ENCODE assay signal across 8 mouse cellular contexts in genomic region chr3:89308089-89308488, GRCm38 (mm10). TPM values are rescaled to one million over a fixed set of nuclear protein-coding genes. Genes with fewer than 3 reads are reported as not detected.
DNase-seq lines count a peak whose midpoint lies in the region; ATAC-seq and TF ChIP-seq lines count a peak whose summit lies in the region.

No protein-coding gene starts in this region.

- no peak overlapping the region for H3K4me3 ChIP-seq in CH12.LX (replicated peaks in 1 of 3; ENCODE audit: low read depth in 2 of 3, low read length in 2 of 3, poor library complexity in 1 of 3)
- H3K4me3 ChIP-seq in lung, embryonic 14.5 days (ENCODE audit: low read depth, low read length) = no peak overlapping the region

- peaks cover 2 to 9% of the 10 kb centered on the region in 2 experiments; a peak in 3 of 4 replicates for H3K4me1 ChIP-seq in CH12.LX (ENCODE audit: control insufficient read depth in 1 of 2, insufficient read depth in 2 of 2)
- H3K4me1 ChIP-seq in lung, embryonic 14.5 days (ENCODE audit: insufficient read depth) = no peaks in the 10 kb centered on the region

- 4% methylated on average over 9 of the region's 9 CpGs for WGBS in lung, embryonic 14.5 days

- TF ChIP-seq POLR2A in CH12.LX (IDR thresholded peaks at IDR 0.05; ENCODE audit: low read depth, low read length) = no peak

- peaks cover 2% of the 10 kb centered on the region for H3K27me3 ChIP-seq in CH12.LX (replicated peaks)
- no peaks in the 10 kb centered on the region for H3K27me3 ChIP-seq in lung, embryonic 14.5 days (ENCODE audit: insufficient read depth, low read length)

- H3K9me3 ChIP-seq in CH12.LX (replicated peaks; ENCODE audit: low read length) = peaks cover 5% of the 10 kb centered on the region
- no peaks in the 10 kb centered on the region for H3K9me3 ChIP-seq in lung, embryonic 14.5 days (ENCODE audit: low read depth, low read length)

- H3K9ac ChIP-seq in CH12.LX (ENCODE audit: insufficient read depth, low read depth) = no peak overlapping the region
- no peak overlapping the region for H3K9ac ChIP-seq in lung, embryonic 14.5 days

- peak; percentile 59 to 90 for TF ChIP-seq CTCF in CH12.LX (conservative IDR thresholded peaks at IDR 0.05 in 1 of 2, IDR thresholded peaks at IDR 0.05 in 1 of 2; ENCODE audit: low read depth in 2 of 2, low read length in 2 of 2)
- TF ChIP-seq CTCF in lung, embryonic 14.5 days (IDR thresholded peaks at IDR 0.05; ENCODE audit: low read depth) = peak; percentile 93

- H3K27ac ChIP-seq in CH12.LX (ENCODE audit: insufficient read depth, low read depth) = no peak overlapping the region
- no peak overlapping the region for H3K27ac ChIP-seq in lung, embryonic 14.5 days (ENCODE audit: low read depth)

- dilution Hi-C loops in CH12.LX (cut with MboI; ENCODE audit: extremely low pct_ligation_motif_present, extremely low pct_unique_long_range_greater_than_20kb, low sequenced_read_pairs) = no loop called here

- no peak for TF ChIP-seq EP300 in CH12.LX (IDR thresholded peaks at IDR 0.05; ENCODE audit: low read length)

- peak; percentile 79 for DNase-seq in CH12.LX (ENCODE audit: extremely low read depth)
- DNase-seq in adipocyte (ENCODE audit: low spot score) = peak; percentile 86
- peak; percentile 94 for DNase-seq in embryo, embryonic 10.5 days (ENCODE audit: low spot score)
- DNase-seq in heart, adult 9 months (ENCODE audit: low spot score in 2 of 2) = peak; percentile 49 to 68
- peak; percentile 71 to 86 for DNase-seq in kidney, adult 8-10 months
- DNase-seq in lung, embryonic 14.5 days = peak; percentile 91
- DNase-seq in ovary, adult 18-20 months (ENCODE audit: low spot score) = peak; percentile 51
- DNase-seq in yolk sac, embryonic 10.5 days (ENCODE audit: low spot score) = no peak

- H3K36me3 ChIP-seq in CH12.LX (replicated peaks in 1 of 2; ENCODE audit: control insufficient read depth in 1 of 2, insufficient read depth in 1 of 2, low read length in 1 of 2) = no peaks in the 10 kb centered on the region
- H3K36me3 ChIP-seq in lung, embryonic 14.5 days (ENCODE audit: insufficient read depth) = no peaks in the 10 kb centered on the region

- no peaks in the 10 kb centered on the region for H3K79me2 ChIP-seq in CH12.LX (replicated peaks; ENCODE audit: control insufficient read depth, extremely low read depth, insufficient read depth, poor library complexity, severe bottlenecking)

- peak; percentile 56 for TF ChIP-seq RAD21 in CH12.LX (IDR thresholded peaks at IDR 0.05; ENCODE audit: low read depth, low read length)

- in situ Hi-C loops in CH12.LX (cut with MboI; ENCODE audit: low pct_ligation_motif_present, low pct_unique_long_range_greater_than_20kb, low sequenced_read_pairs) = no loop called here

- ATAC-seq in lung, embryonic 14.5 days (ENCODE audit: insufficient read depth) = peak; percentile 79

- no peak overlapping the region for H3K4me2 ChIP-seq in CH12.LX (ENCODE audit: insufficient read depth, low read depth, poor library complexity, severe bottlenecking)
- no peak overlapping the region for H3K4me2 ChIP-seq in lung, embryonic 14.5 days

TF ChIP-seq in CH12.LX, 34 proteins besides CTCF, POLR2A, EP300 and RAD21:
- TF ChIP-seq PAX5 (IDR thresholded peaks at IDR 0.05; ENCODE audit: low read length) = no peak
- TF ChIP-seq MXI1 (IDR thresholded peaks at IDR 0.05; ENCODE audit: low read depth, low read length) = no peak
- TF ChIP-seq ZNF384 (IDR thresholded peaks at IDR 0.05; ENCODE audit: low read depth, low read length) = peak; percentile 85
- no peak for TF ChIP-seq KAT2A (IDR thresholded peaks at IDR 0.05; ENCODE audit: insufficient replicate concordance, low read length)
- no peak for TF ChIP-seq USF2 (conservative IDR thresholded peaks at IDR 0.05; ENCODE audit: low read depth, low read length)
- TF ChIP-seq IRF4 (IDR thresholded peaks at IDR 0.05; ENCODE audit: low read depth, low read length) = 0 out of 2 replicates have a peak, but pooled peaks have one; percentile 22
- TF ChIP-seq NELFE (IDR thresholded peaks at IDR 0.05; ENCODE audit: low read depth, low read length) = no peak
- TF ChIP-seq NRF1 (IDR thresholded peaks at IDR 0.05; ENCODE audit: low read depth, low read length) = no peak
- TF ChIP-seq JUN (IDR thresholded peaks at IDR 0.05; ENCODE audit: insufficient read depth, low read depth, low read length) = no peak
- no peak for TF ChIP-seq RCOR1 (conservative IDR thresholded peaks at IDR 0.05; ENCODE audit: low read depth, low read length)
- TF ChIP-seq ZC3H11A (IDR thresholded peaks at IDR 0.05; ENCODE audit: low read depth, low read length) = peak; percentile 28; the same call in 1 of the 2 replicates
- TF ChIP-seq CHD1 (IDR thresholded peaks at IDR 0.05; ENCODE audit: low read depth, low read length) = no peak
- TF ChIP-seq GABPA (IDR thresholded peaks at IDR 0.05; ENCODE audit: insufficient replicate concordance, low read depth, low read length) = no peak
- no peak for TF ChIP-seq TCF12 (IDR thresholded peaks at IDR 0.05; ENCODE audit: low read depth, low read length)
- peak; percentile 88 for TF ChIP-seq SMC3 (IDR thresholded peaks at IDR 0.05; ENCODE audit: low read depth, low read length)
- TF ChIP-seq E2F4 (IDR thresholded peaks at IDR 0.05; ENCODE audit: insufficient replicate concordance, low read depth, low read length) = no peak
- no peak for TF ChIP-seq MAFK (IDR thresholded peaks at IDR 0.05; ENCODE audit: insufficient replicate concordance, low read length)
- no peak for TF ChIP-seq USF1 (IDR thresholded peaks at IDR 0.05; ENCODE audit: low read depth, low read length)
- no peak for TF ChIP-seq UBTF (IDR thresholded peaks at IDR 0.05; ENCODE audit: low read depth, low read length)
- TF ChIP-seq ELF1 (IDR thresholded peaks at IDR 0.05; ENCODE audit: low read depth, low read length) = no peak
- TF ChIP-seq HCFC1 (IDR thresholded peaks at IDR 0.05; ENCODE audit: low read depth, low read length) = peak; percentile 12; the same call in 1 of the 2 replicates
- no peak for TF ChIP-seq POLR2AphosphoS2 (IDR thresholded peaks at IDR 0.05; ENCODE audit: low read depth, low read length)
- TF ChIP-seq TBP (conservative IDR thresholded peaks at IDR 0.05; ENCODE audit: low read depth, low read length) = no peak
- no peak; the same call in 1 of the 2 replicates for TF ChIP-seq MAX (IDR thresholded peaks at IDR 0.05; ENCODE audit: low read length)
- TF ChIP-seq BHLHE40 (IDR thresholded peaks at IDR 0.05; ENCODE audit: low read depth, low read length) = no peak
- TF ChIP-seq JUND (conservative IDR thresholded peaks at IDR 0.05; ENCODE audit: low read depth, low read length) = no peak
- no peak for TF ChIP-seq ZMIZ1 (IDR thresholded peaks at IDR 0.05; ENCODE audit: low read depth, low read length)
- no peak for TF ChIP-seq MAZ (IDR thresholded peaks at IDR 0.05; ENCODE audit: low read depth, low read length)
- no peak for TF ChIP-seq ETS1 (conservative IDR thresholded peaks at IDR 0.05; ENCODE audit: low read depth, low read length)
- no peak for TF ChIP-seq CHD2 (IDR thresholded peaks at IDR 0.05; ENCODE audit: low read length)
- TF ChIP-seq MEF2A (IDR thresholded peaks at IDR 0.05; ENCODE audit: borderline replicate concordance, low read depth, low read length) = no peak
- TF ChIP-seq ZKSCAN1 (IDR thresholded peaks at IDR 0.05; ENCODE audit: borderline replicate concordance, low read depth, low read length) = no peak
- TF ChIP-seq MYC (IDR thresholded peaks at IDR 0.05; ENCODE audit: low read depth, low read length) = no peak
- TF ChIP-seq SIN3A (IDR thresholded peaks at IDR 0.05; ENCODE audit: low read length) = 0 out of 2 replicates have a peak, but pooled peaks have one; percentile 34

RNA-seq across cellular contexts. Expression of gene Efna3, which starts 14.7 kb away (rescaled TPM):
- total RNA-seq in CH12.LX (2012; rRNA removed) (0.13 TPM in 1 of 2 replicates, not detected in the other), CH12.LX (2014; rRNA removed) (0.09 TPM in 1 of 2 replicates, not detected in the other)
- 0.19 TPM in 1 of 2 replicates, not detected in the other for polyA plus RNA-seq in CH12.LX (2012; ENCODE audit: insufficient read length, low read depth)
- polyA plus RNA-seq in lung, embryonic 14.5 days (2014; fragmentation: Nextera tagmentation; extraction: Ambion mirVana) = 4.7 and 5.8 TPM in 2 replicates

RNA-seq across cellular contexts. Expression of gene Efna1, which starts 27.1 kb away (rescaled TPM):
- total RNA-seq in CH12.LX (2012; rRNA removed) = 0.59 and 0.93 TPM in 2 replicates
- 0.62 and 0.70 TPM in 2 replicates for total RNA-seq in CH12.LX (2014; rRNA removed)
- polyA plus RNA-seq in CH12.LX (2012; ENCODE audit: insufficient read length, low read depth) = 0.71 and 0.80 TPM in 2 replicates
- 68.3 and 70.4 TPM in 2 replicates for polyA plus RNA-seq in lung, embryonic 14.5 days (2014; fragmentation: Nextera tagmentation; extraction: Ambion mirVana)

RNA-seq across cellular contexts. Expression of gene Efna4, which starts 29.7 kb away (rescaled TPM):
- total RNA-seq in CH12.LX (2012; rRNA removed) (2.6 and 3.1 TPM in 2 replicates), CH12.LX (2014; rRNA removed) (0.76 and 1.1 TPM in 2 replicates)
- 1.00 and 1.1 TPM in 2 replicates for polyA plus RNA-seq in CH12.LX (2012; ENCODE audit: insufficient read length, low read depth)
- 24.6 and 27.0 TPM in 2 replicates for polyA plus RNA-seq in lung, embryonic 14.5 days (2014; fragmentation: Nextera tagmentation; extraction: Ambion mirVana)

RNA-seq across cellular contexts. Expression of gene Slc50a1, which starts 37.7 kb away (rescaled TPM):
- 47.8 and 50.9 TPM in 2 replicates for total RNA-seq in CH12.LX (2012; rRNA removed)
- 40.6 and 41.8 TPM in 2 replicates for total RNA-seq in CH12.LX (2014; rRNA removed)
- 44.7 and 56.0 TPM in 2 replicates for polyA plus RNA-seq in CH12.LX (2012; ENCODE audit: insufficient read length, low read depth)
- polyA plus RNA-seq in lung, embryonic 14.5 days (2014; fragmentation: Nextera tagmentation; extraction: Ambion mirVana) = 58.5 and 60.2 TPM in 2 replicates

RNA-seq across cellular contexts. Expression of gene Adam15, which starts 41.7 kb away (rescaled TPM):
- total RNA-seq in CH12.LX (2012; rRNA removed) (31.3 and 39.1 TPM in 2 replicates), CH12.LX (2014; rRNA removed) (5.8 and 5.9 TPM in 2 replicates)
- polyA plus RNA-seq in CH12.LX (2012; ENCODE audit: insufficient read length, low read depth) = 26.2 and 26.5 TPM in 2 replicates
- 32.7 and 36.7 TPM in 2 replicates for polyA plus RNA-seq in lung, embryonic 14.5 days (2014; fragmentation: Nextera tagmentation; extraction: Ambion mirVana)

Comparison
In these comparisons a context has a peak if more than half of its experiments do, and no peak if none do; other contexts are left out.
1. RNA of gene Efna1, which starts 27.1 kb away (polyA plus RNA-seq): 68.3 to 70.4 TPM in lung, embryonic 14.5 days; 0.71 to 0.80 TPM in CH12.LX; every median in the first group is over 10 times any median in the second.
2. RNA of gene Efna4, which starts 29.7 kb away (polyA plus RNA-seq): 24.6 to 27.0 TPM in lung, embryonic 14.5 days; 1.00 to 1.1 TPM in CH12.LX; every median in the first group is over 10 times any median in the second.